Mouse (Mus musculus) kidney, adult 2 months (tissue): ENCODE measurements around the gene Bcan.

ENCODE experiments used
- CTCF ChIP-seq: fragments of 200-500 bp; conservative IDR thresholded peaks from 2 replicates; pipeline ENCODE4 v1.5.1; 2011; ENCODE audit warnings: low read depth, mild to moderate bottlenecking, control low read depth, low read length, moderate library complexity, mixed read lengths; ENCODE audit not compliant: insufficient read depth, insufficient read length
- POLR2A ChIP-seq: fragments of 200-500 bp; IDR thresholded peaks from one replicate; pipeline ENCODE4 v1.6.1; 2011; ENCODE audit warnings: low read depth, low read length, control low read depth

DNA sequence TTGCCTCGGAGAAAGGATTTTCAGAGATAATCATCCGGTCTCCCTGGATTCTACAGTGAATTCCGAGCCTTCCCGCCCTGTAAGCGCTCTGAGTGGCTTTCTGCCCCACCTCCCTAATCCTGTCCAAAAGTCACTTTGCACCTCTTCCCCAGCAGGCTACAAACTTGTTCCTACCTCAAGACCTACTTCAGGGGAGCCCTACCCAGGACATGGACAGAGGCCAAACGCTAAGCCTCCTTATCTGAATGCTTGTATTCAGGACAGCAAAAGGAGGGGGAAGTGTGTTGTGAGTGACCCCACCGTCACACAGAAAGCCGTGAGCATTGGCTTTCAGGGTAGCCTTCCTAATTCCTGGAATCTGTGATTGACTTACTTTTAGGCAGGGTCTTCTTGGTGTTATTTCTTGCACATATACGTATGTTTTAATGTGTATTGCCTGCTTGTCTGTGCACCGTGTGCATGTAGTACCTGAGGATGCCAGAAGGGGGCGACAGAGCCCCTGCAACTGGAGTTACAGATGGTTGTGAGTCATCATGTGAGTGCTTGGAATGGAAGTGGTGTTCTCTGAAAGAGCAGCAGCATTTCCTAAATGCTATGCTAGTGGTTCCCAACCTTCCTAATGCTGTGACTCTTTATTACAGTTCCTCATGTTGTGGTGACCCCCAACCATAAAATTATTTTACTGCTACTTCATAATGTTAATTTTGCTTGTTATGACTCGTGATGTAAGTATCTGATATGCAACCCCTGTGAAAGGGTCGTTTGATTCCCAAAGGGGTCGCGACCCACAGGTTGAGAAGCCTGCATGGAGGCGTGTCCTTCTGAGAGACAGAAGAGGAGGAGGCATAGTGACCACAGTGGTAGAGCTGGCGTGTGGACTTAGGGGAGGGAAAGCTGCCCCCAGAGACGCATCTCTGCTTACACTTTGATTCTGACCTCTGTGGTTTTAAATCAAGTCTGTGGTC lies 6.1 kb upstream of the Bcan start:
- peak; percentile 38 for TF ChIP-seq CTCF
- TF ChIP-seq POLR2A = no peak
